Mouse (Mus musculus): ENCODE data around the gene Banp.

Gene Banp

GRCm38 (mm10) chr8:121949222-121949800, at the start of gene Banp:
TSS of gene Banp (plus strand) at chr8:121949750.
- no peak for DNase-seq (ENCODE audit: low spot score)

GRCm38 (mm10) chr8:121901498-121902236, 47.9 kb upstream of the Banp start:
- DNase-seq (ENCODE audit: low spot score) = peak; percentile 55

- DNase-seq (ENCODE audit: low spot score) = no peak
Observed at GRCm38 (mm10) chr8:121903977-121904376, 45.6 kb upstream of the Banp start.

- DNase-seq (ENCODE audit: low spot score) = no peak
Observed at GRCm38 (mm10) chr8:121904999-121905398, 44.6 kb upstream of the Banp start.

- DNase-seq (ENCODE audit: low spot score) = no peak
Observed at GRCm38 (mm10) chr8:121905420-121905819, 44.1 kb upstream of the Banp start.

- DNase-seq (ENCODE audit: low spot score) = no peak
Observed at GRCm38 (mm10) chr8:121905864-121906263, 43.7 kb upstream of the Banp start.

GRCm38 (mm10) chr8:121906542-121907512, 42.7 kb upstream of the Banp start:
- DNase-seq (ENCODE audit: low spot score) = no peak

- peak; percentile 98 for DNase-seq (ENCODE audit: low spot score)
Observed at GRCm38 (mm10) chr8:121907587-121908248, 41.8 kb upstream of the Banp start, which contains the start of gene Slc7a5. TSS of gene Slc7a5 (minus strand) at chr8:121907694.

GRCm38 (mm10) chr8:121908378-121909147, 41.0 kb upstream of the Banp start:
- no peak for DNase-seq (ENCODE audit: low spot score)

- DNase-seq (ENCODE audit: low spot score) = no peak
Observed at GRCm38 (mm10) chr8:121909148-121909541, 40.4 kb upstream of the Banp start.

GRCm38 (mm10) chr8:121909663-121910062, 39.9 kb upstream of the Banp start:
- DNase-seq (ENCODE audit: low spot score) = peak; percentile 59

GRCm38 (mm10) chr8:121911400-121911799, 38.1 kb upstream of the Banp start:
- DNase-seq (ENCODE audit: low spot score) = no peak

- DNase-seq (ENCODE audit: low spot score) = no peak
Observed at GRCm38 (mm10) chr8:121911987-121912386, 37.6 kb upstream of the Banp start.

- no peak for DNase-seq (ENCODE audit: low spot score)
Observed at GRCm38 (mm10) chr8:121912831-121913230, 36.7 kb upstream of the Banp start.

GRCm38 (mm10) chr8:121913378-121913777, 36.2 kb upstream of the Banp start:
- DNase-seq (ENCODE audit: low spot score) = no peak

GRCm38 (mm10) chr8:121919158-121919557, 30.4 kb upstream of the Banp start:
- no peak for DNase-seq (ENCODE audit: low spot score)

GRCm38 (mm10) chr8:121919731-121920130, 29.8 kb upstream of the Banp start:
- no peak for DNase-seq (ENCODE audit: low spot score)

GRCm38 (mm10) chr8:121921582-121921981, 28.0 kb upstream of the Banp start:
- DNase-seq (ENCODE audit: low spot score) = no peak

- peak; percentile 76 for DNase-seq (ENCODE audit: low spot score)
Observed at GRCm38 (mm10) chr8:121922101-121922500, 27.4 kb upstream of the Banp start.

- no peak for DNase-seq (ENCODE audit: low spot score)
Observed at GRCm38 (mm10) chr8:121924681-121925080, 24.9 kb upstream of the Banp start.

- peak; percentile 77 for DNase-seq (ENCODE audit: low spot score)
Observed at GRCm38 (mm10) chr8:121925624-121926023, 23.9 kb upstream of the Banp start.

Measured in ovary, postnatal 36 days (tissue).